Comparison of ENCODE assay signal across 8 mouse cellular contexts in genomic region chr8:93843858-93844502, GRCm38 (mm10). TPM values are rescaled to one million over a fixed set of nuclear protein-coding genes. Genes with fewer than 3 reads are reported as not detected.
A peak's percentile ranks its signal among the peaks of the same experiment; 100 is the strongest.
DNase-seq lines count a peak whose midpoint lies in the region; ATAC-seq lines count a peak whose summit lies in the region.

No protein-coding gene starts in this region.

- intact Hi-C loops in heart, postnatal 36 days (cut with DNase I): no loop called here

- DNase-seq in heart, postnatal 36 days: no peak
- DNase-seq in thymus, postnatal 0 days (ENCODE audit: low spot score): peak; percentile 3
- no peak for DNase-seq in thymus, postnatal 10 days (ENCODE audit: low spot score in 2 of 2)
- DNase-seq in heart, postnatal 4 days: peak; percentile 23
- DNase-seq in telencephalon, adult 2 months (ENCODE audit: low read depth, low spot score): peak; percentile 50
- DNase-seq in urinary bladder, postnatal 36 days (ENCODE audit: low spot score in 2 of 2): no peak
- no peak for DNase-seq in spleen, postnatal 4 days (ENCODE audit: low spot score in 2 of 2)

- no peak; the same call in 1 of the 2 replicates for ATAC-seq in heart, embryonic 13.5 days (ENCODE audit: extremely low read depth, insufficient number of reproducible peaks, low FRiP score, low TSS enrichment)

- H3K9ac ChIP-seq in heart, embryonic 13.5 days: 0 out of 2 replicates have a peak overlapping the region, but pooled peaks have one; percentile 28

- no peak overlapping the region for H3K4me3 ChIP-seq in heart, embryonic 13.5 days

- peak overlapping the region; percentile 22; the same call in 1 of the 2 replicates for H3K4me2 ChIP-seq in heart, embryonic 13.5 days

- H3K27me3 ChIP-seq in heart, embryonic 13.5 days (replicated peaks): no peaks in the 10 kb centered on the region

- no peak overlapping the region for H3K27ac ChIP-seq in heart, embryonic 13.5 days (replicated peaks)

- no peaks in the 10 kb centered on the region for H3K9me3 ChIP-seq in heart, embryonic 13.5 days

- H3K4me1 ChIP-seq in heart, embryonic 13.5 days: peaks cover 81% of the 10 kb centered on the region

- 34% methylated on average over 12 of the region's 12 CpGs for WGBS in heart, embryonic 13.5 days

- H3K36me3 ChIP-seq in heart, embryonic 13.5 days: no peaks in the 10 kb centered on the region

RNA-seq across cellular contexts. Expression of gene Gnao1, which starts 34.2 kb away (rescaled TPM):
- polyA plus RNA-seq in heart, embryonic 13.5 days (2015; fragmentation: Nextera tagmentation; extraction: Ambion mirVana): 9.2 and 13.2 TPM in 2 replicates
- 10 to 100 TPM; 26.6 to 27.0 TPM for total RNA-seq in heart, postnatal 36 days (2021)
- polyA plus RNA-seq in thymus, postnatal 0 days (2015; fragmentation: Nextera tagmentation; extraction: Ambion mirVana): 0.60 and 0.63 TPM in 2 replicates
- 10 to 100 TPM; 28.9 to 29.2 TPM for total RNA-seq in heart, postnatal 4 days (2021)

Comparison
In these comparisons a context has a peak if more than half of its experiments do, and no peak if none do; other contexts are left out.
1. DNase-seq: peak in thymus, postnatal 0 days (single experiment), heart, postnatal 4 days (single experiment) and telencephalon, adult 2 months (single experiment); none in heart, postnatal 36 days (0 of 2), thymus, postnatal 10 days (0 of 2), urinary bladder, postnatal 36 days (0 of 2) and spleen, postnatal 4 days (0 of 2).